ENCODE assay signal across 8 mouse cellular contexts in genomic region chr1:189921818-189922592, GRCm38 (mm10). TPM values are rescaled to one million over a fixed set of nuclear protein-coding genes. Genes with fewer than 3 reads are reported as not detected.
DNase-seq lines count a peak whose midpoint lies in the region; ATAC-seq lines count a peak whose summit lies in the region.

TSS of gene Smyd2 (minus strand) at chr1:189922363.

- peaks cover 11% of the 10 kb centered on the region; the same call in 1 of the 2 replicates for H3K27me3 ChIP-seq in hindbrain, embryonic 13.5 days

- peak within 1 kb of the TSS; percentile 85 for H3K9ac ChIP-seq in hindbrain, embryonic 13.5 days

- peak; percentile 48 for DNase-seq in T-cell, adult 2 months (ENCODE audit: low spot score)
- DNase-seq in cerebellum, postnatal 14 days: peak; percentile 69 to 72
- DNase-seq in frontal cortex, postnatal 36 days (ENCODE audit: low spot score in 2 of 2): peak; percentile 60 to 65
- peak; percentile 50 to 55 for DNase-seq in layer of hippocampus, postnatal 36 days
- peak; percentile 61 for DNase-seq in lung, postnatal 25 days (ENCODE audit: low spot score)
- DNase-seq in retina, postnatal 1 day: peak; percentile 90
- peak; percentile 69 for DNase-seq in urinary bladder, adult 2 months (ENCODE audit: low spot score)

- peak; percentile 90 for ATAC-seq in hindbrain, embryonic 13.5 days (ENCODE audit: low FRiP score)

- peak within 1 kb of the TSS; percentile 76 for H3K4me3 ChIP-seq in hindbrain, embryonic 13.5 days

- peak within 1 kb of the TSS; percentile 88 for H3K4me2 ChIP-seq in hindbrain, embryonic 13.5 days

- no peaks in the 10 kb centered on the region for H3K36me3 ChIP-seq in hindbrain, embryonic 13.5 days

- peaks cover 34% of the 10 kb centered on the region for H3K4me1 ChIP-seq in hindbrain, embryonic 13.5 days (replicated peaks)

- peak within 1 kb of the TSS; percentile 66 for H3K27ac ChIP-seq in hindbrain, embryonic 13.5 days

- 0% methylated on average over 50 of the region's 90 CpGs for WGBS in hindbrain, embryonic 13.5 days

- no peaks in the 10 kb centered on the region for H3K9me3 ChIP-seq in hindbrain, embryonic 13.5 days

RNA-seq across cellular contexts. Expression of gene Smyd2, which starts in this region (rescaled TPM):
- polyA plus RNA-seq in hindbrain, embryonic 13.5 days (2015; fragmentation: Nextera tagmentation; extraction: Ambion mirVana): 53.6 and 56.1 TPM in 2 replicates
- total RNA-seq in layer of hippocampus, postnatal 36 days (2021): 10 to 100 TPM; 74.5 to 77.0 TPM
- polyA plus RNA-seq in urinary bladder, adult 2 months (2012; rRNA removed): 60.7 and 70.8 TPM in 2 replicates

Comparison
In these comparisons a context has a peak if more than half of its experiments do, and no peak if none do; other contexts are left out.
1. Peak in every context shown above with its lines: DNase-seq, ATAC-seq, H3K4me3 ChIP-seq and H3K27ac ChIP-seq.